Mouse (Mus musculus) left cerebral cortex, adult 2 months (tissue): ENCODE measurements around the gene Ptpn22. TPM values are rescaled to one million over a fixed set of nuclear protein-coding genes. Genes with fewer than 3 reads are reported as not detected.

Experiments used
- DNase-seq, 2 experiments: peaks; one replicate each; pipeline ENCODE4 v3.0.0; 2021 to 2022; ENCODE audit warnings: low spot score in 2 of 2, mixed read lengths in 1 of 2; ENCODE audit errors: extremely low spot score in 1 of 2
- H3K27ac ChIP-seq: fragments of 200-600 bp; 2 replicates; pipeline ENCODE4 v1.8.1; 2022
- H3K4me3 ChIP-seq: fragments of 200-600 bp; 2 replicates; pipeline ENCODE4 v1.8.1; 2022
- CTCF ChIP-seq: fragments of 200-600 bp; IDR thresholded peaks from 2 replicates; pipeline ENCODE4 v1.8.1; 2022; ENCODE audit warnings: antibody characterized with exemption, mild to moderate bottlenecking, moderate library complexity
- intact Hi-C: fragments of 180-260 bp; cut with DNase I; formaldehyde crosslinking; loops from one replicate; pipeline ENCODE4 v1.15.1; 2025
- total RNA-seq, 2 experiments: library from RNA; stranded (reverse); gene quantifications; 2 replicates each; pipeline ENCODE4 v1.2.3; 2021

Gene Ptpn22
- total RNA-seq, 2 experiments from 2014 or later, result 1.2 to 1.8 TPM

GRCm38 (mm10) chr3:103913451-103913961 lies 53.9 kb downstream of the Ptpn22 start:
- intact Hi-C loops, result loop anchor here (5.0 kb wide), 1 partner anchor 106 kb away; the partner anchor contains the start of genes Ap4b1, Dclre1b and Gm43064
- H3K4me3 ChIP-seq, result peak overlapping the region; percentile 90
- peak overlapping the region; percentile 85 for H3K27ac ChIP-seq
- no peak for TF ChIP-seq CTCF
- peak in 1 of 2 experiments; percentile 26 for DNase-seq

- H3K4me3 ChIP-seq, result peak within 1 kb of the TSS; percentile 90
- H3K27ac ChIP-seq, result peak within 1 kb of the TSS; percentile 96
- DNase-seq, result peak; percentile 96 to 97
- intact Hi-C loops, result loop anchor here (1.0 to 5.0 kb wide), 3 partner anchors 54 to 123 kb away; partner anchors contain the start of genes Ap4b1, Dclre1b, Gm43064 and Hipk1
- TF ChIP-seq CTCF, result peak; percentile 3
These were observed 54.5 kb downstream of the Ptpn22 start, which contains the start of gene Rsbn1 for GRCm38 (mm10) chr3:103914010-103914669. Rsbn1 (plus strand) TSS chr3:103914120.

- DNase-seq, result peak in 1 of 2 experiments; percentile 53
- Histone ChIP-seq H3K27ac (peak overlapping the region; percentile 96), H3K4me3 (peak overlapping the region; percentile 90)
- no peak for TF ChIP-seq CTCF
- intact Hi-C loops, result loop anchor here (1.0 to 5.0 kb wide), 3 partner anchors 53 to 124 kb away; partner anchors contain the start of genes Ap4b1, Dclre1b, Gm43064 and Hipk1
These were observed 55.3 kb downstream of the Ptpn22 start for GRCm38 (mm10) chr3:103914732-103915508.

- Histone ChIP-seq H3K27ac (peak overlapping the region; percentile 96), H3K4me3 (peak overlapping the region; percentile 90)
- intact Hi-C loops, result loop anchor here (2.0 kb wide), 1 partner anchor 125 kb away; the partner anchor contains the start of gene Hipk1
- TF ChIP-seq CTCF, result no peak
- DNase-seq, result no peak
These were observed 55.9 kb downstream of the Ptpn22 start for GRCm38 (mm10) chr3:103915509-103915896.

- Histone ChIP-seq H3K4me3 (peak overlapping the region; percentile 90), H3K27ac (no peak overlapping the region)
- intact Hi-C loops, result no loop called here
- no peak for DNase-seq
- no peak for TF ChIP-seq CTCF
These were observed 56.7 kb downstream of the Ptpn22 start for GRCm38 (mm10) chr3:103916205-103916838.

- Histone ChIP-seq H3K4me3 (peak overlapping the region; percentile 90), H3K27ac (no peak overlapping the region)
- intact Hi-C loops, result no loop called here
- no peak for TF ChIP-seq CTCF
- DNase-seq, result no peak
These were observed 57.2 kb downstream of the Ptpn22 start for GRCm38 (mm10) chr3:103916839-103917237.

- intact Hi-C loops, result no loop called here
- TF ChIP-seq CTCF, result no peak
- Histone ChIP-seq H3K4me3 (no peak overlapping the region), H3K27ac (no peak overlapping the region)
- DNase-seq, result no peak
These were observed 60.5 kb downstream of the Ptpn22 start for GRCm38 (mm10) chr3:103920094-103920493.

- TF ChIP-seq CTCF, result no peak
- H3K4me3 ChIP-seq, result no peak overlapping the region
These were observed 65.7 kb downstream of the Ptpn22 start for GRCm38 (mm10) chr3:103925302-103925701.

GRCm38 (mm10) chr3:103927511-103927910 lies 67.9 kb downstream of the Ptpn22 start:
- intact Hi-C loops, result no loop called here
- peak overlapping the region; percentile 8; the same call in 1 of the 2 replicates for H3K27ac ChIP-seq
- no peak for TF ChIP-seq CTCF
- no peak overlapping the region for H3K4me3 ChIP-seq
- DNase-seq, result no peak

More at GRCm38 (mm10) chr3:103925302-103925701, 65.7 kb downstream of the Ptpn22 start:
- no peak overlapping the region for H3K27ac ChIP-seq
- intact Hi-C loops, result no loop called here
- DNase-seq, result no peak

- H3K27ac ChIP-seq, result no peak overlapping the region
- TF ChIP-seq CTCF, result no peak
- H3K4me3 ChIP-seq, result no peak overlapping the region
- peak in 1 of 2 experiments; percentile 18 for DNase-seq
- intact Hi-C loops, result no loop called here
These were observed 85.4 kb downstream of the Ptpn22 start for GRCm38 (mm10) chr3:103944794-103945562.

GRCm38 (mm10) chr3:103948666-103949065 lies 89.1 kb downstream of the Ptpn22 start:
- TF ChIP-seq CTCF, result no peak
- Histone ChIP-seq H3K4me3 (no peak overlapping the region), H3K27ac (no peak overlapping the region)
- intact Hi-C loops, result no loop called here
- DNase-seq, result no peak
